Mouse (Mus musculus) hindbrain, postnatal 0 days (tissue): ENCODE results near the gene Pcdh18. TPM values are rescaled to one million over a fixed set of nuclear protein-coding genes. Genes with fewer than 3 reads are reported as not detected.

Experiments used
- ATAC-seq: fragments of 200-750 bp; cut with Nextera tagmentation; 2 replicates; pipeline ENCODE4 v1.8.0; 2017; ENCODE audit warnings: mild to moderate bottlenecking, moderate TSS enrichment, moderate library complexity
- DNase-seq: peaks from one replicate; pipeline ENCODE4 v3.0.0-alpha.2; 2015; ENCODE audit warnings: low spot score
- H3K27ac ChIP-seq: fragments of 300-500 bp; sonication (generic); 2 replicates; pipeline ENCODE4 v1.5.1; 2014; ENCODE audit warnings: mild to moderate bottlenecking
- H3K27me3 ChIP-seq: fragments of 300-500 bp; sonication (generic); 2 replicates; pipeline ENCODE4 v1.6.1; 2014; ENCODE audit warnings: low read length, mixed read lengths; ENCODE audit not compliant: insufficient read depth
- H3K36me3 ChIP-seq: fragments of 300-500 bp; sonication (generic); 2 replicates; pipeline ENCODE4 v1.6.1; 2014; ENCODE audit warnings: low read length, mixed read lengths; ENCODE audit not compliant: insufficient read depth
- H3K4me1 ChIP-seq: fragments of 300-500 bp; sonication (generic); 2 replicates; pipeline ENCODE4 v1.6.1; 2014; ENCODE audit warnings: antibody characterized with exemption, low read length, mixed read lengths; ENCODE audit not compliant: insufficient read depth
- H3K4me2 ChIP-seq: fragments of 300-500 bp; sonication (generic); 2 replicates; pipeline ENCODE4 v1.6.1; 2014; ENCODE audit warnings: low read depth, mild to moderate bottlenecking, low read length, moderate library complexity, mixed read lengths
- H3K4me3 ChIP-seq: fragments of 300-500 bp; sonication (generic); 2 replicates; pipeline ENCODE4 v1.5.1; 2014; ENCODE audit warnings: low read length
- H3K9ac ChIP-seq: fragments of 300-500 bp; sonication (generic); replicated peaks from 2 replicates; pipeline ENCODE4 v1.6.1; 2014; ENCODE audit warnings: mild to moderate bottlenecking, low read length, moderate library complexity, mixed read lengths
- H3K9me3 ChIP-seq: fragments of 300-500 bp; sonication (generic); 2 replicates; pipeline ENCODE4 v1.6.1; 2016; ENCODE audit warnings: low read length, mixed read lengths
- CTCF ChIP-seq: IDR thresholded peaks from 2 replicates; pipeline ENCODE4 v1.5.1; 2016; ENCODE audit warnings: antibody characterized with exemption, control low read depth, low read depth
- WGBS: fragments of 180-500 bp; shearing (Covaris S2); extraction: QIAGEN DNeasy Blood & Tissue Kit; methylation state at CpG from one replicate; pipeline ENCODE4 v1.1.7; 2014; 5-methylcytosine and 5-hydroxymethylcytosine counted together
- polyA plus RNA-seq: library from polyadenylated mRNA; unstranded; fragments of >200 nt; fragmentation: Nextera tagmentation; extraction: Ambion mirVana; gene quantifications from 2 replicates; pipeline ENCODE4 v1.2.1, GENCODE M21; 2015
- total RNA-seq: library from RNA; depleted of rRNA; stranded (reverse); fragments of >200 nt; gene quantifications from 2 replicates; pipeline ENCODE4 v1.2.3, GENCODE M21; 2014

Gene Pcdh18
- total and polyA plus RNA-seq, 2 experiments from 2014 or later = 18.2 to 30.6 TPM

DNA sequence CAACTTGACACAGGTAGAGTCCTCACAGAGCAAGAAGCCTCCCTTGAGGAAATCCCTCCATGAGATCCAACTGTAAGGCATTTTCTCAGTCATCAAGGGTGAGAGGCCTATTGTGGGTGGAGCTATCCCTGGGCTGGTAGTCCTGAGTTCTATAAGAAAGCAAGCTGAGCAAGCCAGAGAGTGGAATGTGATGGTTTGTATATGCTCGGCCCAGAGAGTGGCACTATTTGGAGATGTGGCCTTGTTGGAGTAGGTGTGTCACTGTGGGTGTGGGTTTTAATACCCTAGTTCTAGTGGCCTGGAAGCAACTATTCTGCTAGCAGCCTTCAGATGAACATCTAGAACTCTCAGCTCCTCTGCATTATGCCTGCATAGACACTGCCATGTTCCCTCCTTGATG lies 9.1 kb downstream of the Pcdh18 start:
- TF ChIP-seq CTCF = no peak
- DNase-seq (no peak), ATAC-seq (no peak)
- Histone ChIP-seq H3K4me2 (no peak overlapping the region), H3K9me3 (no peaks in the 10 kb centered on the region), H3K4me1 (no peaks in the 10 kb centered on the region), H3K36me3 (peaks cover 8% of the 10 kb centered on the region; the same call in 1 of the 2 replicates), H3K9ac (no peak overlapping the region), H3K27ac (no peak overlapping the region), H3K27me3 (no peaks in the 10 kb centered on the region), H3K4me3 (no peak overlapping the region)
- WGBS = 90% methylated on average over 1 of the region's 1 CpGs

DNA sequence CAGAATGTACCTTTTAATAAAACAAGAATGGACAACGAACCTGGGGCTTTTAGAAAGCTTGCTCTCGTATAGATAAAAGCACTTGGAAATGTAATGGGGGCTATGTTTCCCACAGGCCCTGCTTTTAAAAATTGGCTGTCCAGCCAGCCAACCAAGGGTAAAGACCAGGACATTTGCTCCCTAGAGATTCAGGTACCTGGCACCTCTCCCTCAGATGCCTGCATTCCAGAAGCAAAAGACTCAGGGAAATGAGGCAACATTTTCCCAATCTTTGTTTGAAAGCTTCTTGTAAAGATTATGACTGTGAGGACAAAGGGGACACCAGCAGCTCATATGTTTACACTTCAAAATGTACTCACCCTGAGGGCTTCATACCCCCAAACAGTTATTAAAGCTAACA lies 18.1 kb downstream of the Pcdh18 start:
- no peaks in the 10 kb centered on the region for H3K27me3 ChIP-seq
- 78% methylated on average over 2 of the region's 2 CpGs for WGBS
- no peak overlapping the region for H3K4me3 ChIP-seq

DNA sequence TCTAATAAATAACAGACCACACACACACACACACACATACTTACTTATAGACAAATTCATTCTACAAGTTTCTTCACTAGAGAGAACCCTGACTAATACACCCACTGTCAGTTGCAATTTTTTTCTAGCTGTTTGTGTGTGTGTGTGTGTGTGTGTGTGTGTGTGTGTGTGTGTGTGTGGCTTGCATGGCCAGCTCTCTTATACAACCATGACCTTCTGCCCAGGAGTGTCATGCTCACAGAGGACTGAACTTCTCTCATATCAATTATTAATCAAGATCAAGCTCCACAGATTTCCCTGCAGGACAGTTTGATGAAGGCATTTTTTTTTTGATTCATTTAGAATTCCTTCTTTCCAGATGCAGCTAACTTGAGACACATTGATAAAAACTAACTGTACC lies 18.6 kb downstream of the Pcdh18 start:
- H3K9ac ChIP-seq = no peak overlapping the region
- DNase-seq (no peak), ATAC-seq (no peak)
- H3K36me3 ChIP-seq = no peaks in the 10 kb centered on the region
- no peaks in the 10 kb centered on the region for H3K27me3 ChIP-seq
- TF ChIP-seq CTCF = no peak
- H3K9me3 ChIP-seq = no peaks in the 10 kb centered on the region
- no peaks in the 10 kb centered on the region for H3K4me1 ChIP-seq
- no peak overlapping the region for H3K27ac ChIP-seq
- no peak overlapping the region for H3K4me3 ChIP-seq
- no peak overlapping the region for H3K4me2 ChIP-seq

More for the DNA sequence above, 18.1 kb downstream of the Pcdh18 start:
- ATAC-seq = no peak
- H3K36me3 ChIP-seq = no peaks in the 10 kb centered on the region
- no peak overlapping the region for H3K4me2 ChIP-seq
- no peaks in the 10 kb centered on the region for H3K4me1 ChIP-seq
- no peak for TF ChIP-seq CTCF
- no peaks in the 10 kb centered on the region for H3K9me3 ChIP-seq
- H3K27ac ChIP-seq = no peak overlapping the region
- no peak overlapping the region for H3K9ac ChIP-seq
- no peak for DNase-seq

DNA sequence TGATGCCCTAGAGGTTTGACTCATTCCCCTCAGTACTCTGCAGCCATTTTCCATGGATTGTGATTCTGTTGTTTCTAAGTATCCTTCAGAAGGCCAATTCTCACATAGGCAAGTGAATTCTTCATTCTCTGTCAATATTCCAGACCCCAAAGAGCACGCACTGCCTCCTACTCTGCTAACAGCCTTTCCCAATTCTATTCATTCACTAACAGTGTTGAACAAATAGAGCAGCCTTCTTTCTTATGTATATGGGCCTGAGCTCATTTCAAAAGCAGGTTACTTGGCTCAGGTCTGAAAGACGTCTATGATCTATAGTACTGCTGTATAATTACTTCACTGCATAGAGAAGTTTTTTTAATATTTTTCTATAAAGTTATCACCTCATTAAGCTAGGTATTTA lies 50.6 kb downstream of the Pcdh18 start:
- WGBS = 40% methylated on average over 2 of the region's 2 CpGs
- Histone ChIP-seq H3K9me3 (no peaks in the 10 kb centered on the region), H3K4me2 (no peak overlapping the region), H3K4me3 (no peak overlapping the region), H3K4me1 (no peaks in the 10 kb centered on the region), H3K36me3 (no peaks in the 10 kb centered on the region), H3K27me3 (no peaks in the 10 kb centered on the region), H3K9ac (no peak overlapping the region), H3K27ac (no peak overlapping the region)
- TF ChIP-seq CTCF = no peak
- DNase-seq = no peak
- no peak for ATAC-seq

DNA sequence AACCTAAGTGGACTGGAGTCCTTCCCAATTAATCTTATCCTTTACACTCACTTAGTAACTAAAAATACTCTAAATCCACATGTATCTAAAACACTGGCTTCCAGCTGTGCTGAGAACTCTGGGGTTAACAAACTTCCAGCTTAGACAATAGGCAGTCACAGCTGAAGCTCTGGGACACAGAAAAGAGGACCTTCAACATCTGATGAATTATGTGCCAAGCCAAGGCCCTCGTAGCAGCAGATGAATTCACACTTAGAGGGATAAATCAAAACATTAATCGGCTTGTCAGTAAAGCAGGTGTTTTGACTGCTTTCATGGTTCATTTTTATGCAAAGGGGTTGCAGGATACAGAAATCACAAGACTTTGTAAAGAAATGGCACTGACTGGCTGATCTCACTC lies 57.2 kb downstream of the Pcdh18 start:
- no peaks in the 10 kb centered on the region for H3K36me3 ChIP-seq
- DNase-seq (no peak), ATAC-seq (no peak)
- no peaks in the 10 kb centered on the region for H3K27me3 ChIP-seq
- H3K9me3 ChIP-seq = no peaks in the 10 kb centered on the region
- no peak overlapping the region for H3K9ac ChIP-seq
- no peak for TF ChIP-seq CTCF
- 10% methylated on average over 2 of the region's 2 CpGs for WGBS
- no peaks in the 10 kb centered on the region for H3K4me1 ChIP-seq
- no peak overlapping the region for H3K27ac ChIP-seq
- H3K4me3 ChIP-seq = no peak overlapping the region
- no peak overlapping the region for H3K4me2 ChIP-seq
